8 mouse cellular contexts compared by ENCODE assay signal in the genomic region with DNA sequence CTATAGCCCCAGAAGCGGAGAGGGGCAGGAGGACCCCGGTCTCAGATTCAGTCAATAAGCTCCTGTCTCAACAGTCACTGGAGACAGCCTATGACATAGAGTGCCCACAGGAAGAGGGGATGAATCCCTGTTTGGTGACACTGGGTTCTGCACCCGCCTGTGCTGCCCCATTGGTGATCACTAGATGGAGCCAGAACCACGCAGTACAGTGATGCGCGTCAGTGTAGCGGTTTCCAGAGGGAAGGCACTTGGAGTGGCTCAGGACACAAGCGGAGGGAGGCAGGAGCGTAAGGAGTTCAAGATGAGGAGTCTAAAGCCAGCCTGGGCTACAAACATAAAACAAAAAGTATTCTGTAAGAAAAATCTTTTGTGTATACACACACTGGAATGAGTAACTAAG. TPM values are rescaled to one million over a fixed set of nuclear protein-coding genes. Genes with fewer than 3 reads are reported as not detected.
DNase-seq lines count a peak whose midpoint lies in the region; ATAC-seq and TF ChIP-seq lines count a peak whose summit lies in the region.

No protein-coding gene starts in this region.

- peak; percentile 99 for TF ChIP-seq CTCF in lung, postnatal 0 days (IDR thresholded peaks at IDR 0.05)

- no peak overlapping the region for H3K4me3 ChIP-seq in hindbrain, embryonic 13.5 days
- H3K4me3 ChIP-seq in lung, postnatal 0 days (ENCODE audit: low read depth, low read length): no peak overlapping the region

- 7% methylated on average over 9 of the region's 9 CpGs for WGBS in hindbrain, embryonic 13.5 days
- WGBS in lung, postnatal 0 days: 8% methylated on average over 9 of the region's 9 CpGs

- peaks cover 53% of the 10 kb centered on the region for H3K4me1 ChIP-seq in hindbrain, embryonic 13.5 days (replicated peaks)
- peaks cover 7% of the 10 kb centered on the region; the same call in 1 of the 2 replicates for H3K4me1 ChIP-seq in lung, postnatal 0 days (ENCODE audit: insufficient read depth, low read depth, low read length)

- H3K27me3 ChIP-seq in hindbrain, embryonic 13.5 days: 0 out of 2 replicates have a peak, but pooled peaks cover 4% of the 10 kb centered on the region
- H3K27me3 ChIP-seq in lung, postnatal 0 days (replicated peaks; ENCODE audit: insufficient read depth, low read length): no peaks in the 10 kb centered on the region

- DNase-seq in NIH3T3 (ENCODE audit: low read depth): peak; percentile 86
- DNase-seq in cerebellum, postnatal 14 days: peak; percentile 89
- peak; percentile 72 to 78 for DNase-seq in frontal cortex, postnatal 25 days (ENCODE audit: low spot score in 2 of 2)
- peak; percentile 79 to 88 for DNase-seq in layer of hippocampus, postnatal 14 days (ENCODE audit: low spot score in 2 of 2)
- peak; percentile 88 for DNase-seq in lung, postnatal 0 days (ENCODE audit: low spot score)
- peak; percentile 45 for DNase-seq in ovary, postnatal 10 days (ENCODE audit: low spot score)
- DNase-seq in thymus, postnatal 10 days (ENCODE audit: low spot score in 2 of 2): peak; percentile 30 to 54

- no peaks in the 10 kb centered on the region for H3K9me3 ChIP-seq in hindbrain, embryonic 13.5 days
- H3K9me3 ChIP-seq in lung, postnatal 0 days (ENCODE audit: low read length): no peaks in the 10 kb centered on the region

- ATAC-seq in hindbrain, embryonic 13.5 days (ENCODE audit: low FRiP score): peak; percentile 79
- ATAC-seq in lung, postnatal 0 days: peak; percentile 79

- TF ChIP-seq EP300 in lung, postnatal 0 days (IDR thresholded peaks at IDR 0.05): no peak

- H3K9ac ChIP-seq in hindbrain, embryonic 13.5 days: no peak overlapping the region
- H3K9ac ChIP-seq in lung, postnatal 0 days (replicated peaks; ENCODE audit: low read depth): no peak overlapping the region

- H3K36me3 ChIP-seq in hindbrain, embryonic 13.5 days: no peaks in the 10 kb centered on the region
- H3K36me3 ChIP-seq in lung, postnatal 0 days (ENCODE audit: insufficient read depth, low read length): no peaks in the 10 kb centered on the region

- no peak overlapping the region for H3K27ac ChIP-seq in hindbrain, embryonic 13.5 days
- no peak overlapping the region for H3K27ac ChIP-seq in lung, postnatal 0 days (ENCODE audit: low read length)

- no peak overlapping the region for H3K4me2 ChIP-seq in hindbrain, embryonic 13.5 days
- H3K4me2 ChIP-seq in lung, postnatal 0 days (replicated peaks; ENCODE audit: low read depth, low read length): no peak overlapping the region

RNA-seq across cellular contexts. Expression of gene Rfx2, which starts 22.3 kb away (rescaled TPM):
- polyA plus RNA-seq in hindbrain, embryonic 13.5 days (2015; fragmentation: Nextera tagmentation; extraction: Ambion mirVana): 5.6 and 8.0 TPM in 2 replicates
- 1 to 10 TPM; 3.0 to 4.2 TPM for total RNA-seq in layer of hippocampus, postnatal 14 days (2021)
- polyA plus RNA-seq in lung, postnatal 0 days (2015; fragmentation: Nextera tagmentation; extraction: Ambion mirVana): 5.9 and 6.6 TPM in 2 replicates

RNA-seq across cellular contexts. Expression of gene Prr22, which starts 38.5 kb away (rescaled TPM):
- polyA plus RNA-seq in hindbrain, embryonic 13.5 days (2015; fragmentation: Nextera tagmentation; extraction: Ambion mirVana): 1.0 TPM in 2 replicates
- under 1 TPM; 0.35 to 0.57 TPM for total RNA-seq in layer of hippocampus, postnatal 14 days (2021)
- polyA plus RNA-seq in lung, postnatal 0 days (2015; fragmentation: Nextera tagmentation; extraction: Ambion mirVana): 0.23 and 0.33 TPM in 2 replicates

RNA-seq across cellular contexts. Expression of gene Dus3l, which starts 44.0 kb away (rescaled TPM):
- 67.1 and 68.7 TPM in 2 replicates for polyA plus RNA-seq in hindbrain, embryonic 13.5 days (2015; fragmentation: Nextera tagmentation; extraction: Ambion mirVana)
- 10 to 100 TPM; 60.9 to 66.3 TPM for total RNA-seq in layer of hippocampus, postnatal 14 days (2021)
- 26.3 and 29.7 TPM in 2 replicates for polyA plus RNA-seq in lung, postnatal 0 days (2015; fragmentation: Nextera tagmentation; extraction: Ambion mirVana)

RNA-seq across cellular contexts. Expression of gene Nrtn, which starts 51.2 kb away (rescaled TPM):
- polyA plus RNA-seq in hindbrain, embryonic 13.5 days (2015; fragmentation: Nextera tagmentation; extraction: Ambion mirVana): 0.78 and 1.5 TPM in 2 replicates
- 1 to 10 TPM; 2.1 to 3.0 TPM for total RNA-seq in layer of hippocampus, postnatal 14 days (2021)
- polyA plus RNA-seq in lung, postnatal 0 days (2015; fragmentation: Nextera tagmentation; extraction: Ambion mirVana): 10.5 and 10.7 TPM in 2 replicates
